Mouse (Mus musculus) brain, embryonic 14.5 days (tissue): Measurements from ENCODE around the gene Klf7. TPM values are rescaled to one million over a fixed set of nuclear protein-coding genes. Genes with fewer than 3 reads are reported as not detected.
A peak's percentile ranks its signal among the peaks of the same experiment; 100 is the strongest.

Source experiments
- DNase-seq: peaks from one replicate; pipeline ENCODE4 v3.0.0-alpha.2; 2011; ENCODE audit warnings: low read depth
- CTCF ChIP-seq: fragments of 200-500 bp; IDR thresholded peaks from 2 replicates; pipeline ENCODE4 v1.5.1; 2012; ENCODE audit warnings: inconsistent platforms, mild to moderate bottlenecking, moderate library complexity, borderline replicate concordance; ENCODE audit not compliant: insufficient read depth, insufficient read length; ENCODE audit errors: extremely low read depth
- POLR2A ChIP-seq: fragments of 200-500 bp; IDR thresholded peaks from 2 replicates; pipeline ENCODE4 v1.6.1; 2012; ENCODE audit warnings: mild to moderate bottlenecking, inconsistent platforms, borderline replicate concordance; ENCODE audit not compliant: poor library complexity, insufficient read depth, insufficient read length, severe bottlenecking; ENCODE audit errors: extremely low read depth
- polyA plus RNA-seq: library from polyadenylated mRNA; depleted of rRNA; stranded (reverse); fragments of >200 nt; gene quantifications from 2 replicates; pipeline ENCODE4 v1.2.3, GENCODE M21; 2012

Klf7 gene
- polyA plus RNA-seq, 1 experiment, result 42.7 TPM

DNA sequence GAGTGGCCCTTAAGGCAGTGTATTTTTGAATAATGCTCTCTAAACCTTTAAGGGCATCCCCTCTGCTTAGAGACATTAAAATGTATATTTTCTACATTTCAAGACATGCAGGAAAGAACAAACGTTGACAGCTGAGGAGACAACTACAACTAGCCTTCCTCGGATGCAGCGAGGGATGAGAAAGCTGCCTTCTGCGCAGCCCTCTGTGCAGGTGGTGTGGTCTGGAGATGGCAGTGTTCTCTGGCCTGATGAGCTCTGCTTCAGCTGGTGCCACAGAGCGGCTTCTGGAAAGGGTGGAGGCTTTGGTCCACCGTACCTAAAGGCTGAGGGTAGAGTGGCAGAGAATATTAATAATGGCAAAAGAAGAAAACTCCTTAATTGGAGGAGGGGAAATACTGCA is 120.0 kb downstream of the Klf7 start:
- no peak for TF ChIP-seq CTCF
- TF ChIP-seq POLR2A, result no peak

DNA sequence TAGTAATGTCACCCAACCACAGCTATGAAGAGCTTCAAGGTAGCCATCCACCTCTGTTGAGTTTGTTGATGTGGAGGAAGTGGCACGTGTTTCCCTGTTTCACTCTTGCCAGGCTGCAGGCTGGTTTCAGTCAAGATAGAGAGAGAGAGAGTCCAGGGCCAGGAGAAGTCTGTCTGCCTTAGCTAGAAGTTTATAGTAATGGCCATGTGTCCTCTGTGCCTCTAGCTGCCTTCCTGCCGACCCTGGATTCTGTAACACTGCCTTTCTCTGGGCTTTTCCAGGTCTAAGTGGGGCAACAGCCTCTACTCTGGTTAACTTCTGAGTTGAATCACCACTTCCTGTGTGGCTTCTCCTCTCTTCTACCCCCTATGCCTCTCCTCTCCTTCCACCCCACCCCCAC is 121.5 kb downstream of the Klf7 start:
- TF ChIP-seq CTCF, result no peak
- TF ChIP-seq POLR2A, result no peak
- DNase-seq, result no peak

More for the DNA sequence above, 120.0 kb downstream of the Klf7 start:
- no peak for DNase-seq

DNA sequence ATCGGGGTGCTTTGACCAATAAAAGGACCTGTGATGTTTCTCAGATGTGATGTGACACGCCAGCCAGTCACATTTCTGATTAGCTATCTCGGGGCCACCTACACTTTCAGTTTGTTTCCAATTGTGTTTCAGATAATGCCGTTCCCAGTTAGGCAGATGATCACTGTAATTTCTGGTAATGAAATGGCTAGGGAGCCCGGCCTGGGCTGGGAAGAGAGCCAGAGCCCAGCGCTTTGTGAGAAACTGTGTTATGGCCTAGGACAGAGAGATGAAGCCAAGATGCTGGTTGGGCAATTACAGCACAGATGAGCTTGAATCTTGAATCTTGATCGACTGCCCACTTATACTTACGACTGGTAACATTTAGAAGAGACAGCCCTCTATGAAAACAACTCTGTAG is 122.6 kb downstream of the Klf7 start:
- DNase-seq, result peak; percentile 75
- TF ChIP-seq CTCF (no peak), POLR2A (no peak)

DNA sequence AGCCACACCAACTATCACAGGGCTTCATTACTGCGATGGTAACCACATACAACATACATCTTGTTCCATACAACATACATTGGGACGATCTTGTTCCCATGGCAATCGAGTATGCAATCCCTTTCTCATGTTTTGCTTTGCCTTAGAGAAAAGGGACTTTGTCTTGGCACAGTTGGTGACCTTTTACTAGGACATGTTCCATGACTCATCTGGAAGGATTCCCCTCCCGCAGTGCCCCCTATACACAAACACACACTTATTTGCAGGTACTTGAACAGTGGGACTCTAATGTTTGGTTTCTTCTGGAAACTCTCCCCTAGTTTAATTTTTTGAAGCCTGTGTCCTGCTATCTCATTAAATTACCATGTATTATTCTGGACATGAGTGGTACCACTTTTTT is 123.2 kb downstream of the Klf7 start:
- DNase-seq, result no peak
- TF ChIP-seq POLR2A, result no peak
- no peak for TF ChIP-seq CTCF

DNA sequence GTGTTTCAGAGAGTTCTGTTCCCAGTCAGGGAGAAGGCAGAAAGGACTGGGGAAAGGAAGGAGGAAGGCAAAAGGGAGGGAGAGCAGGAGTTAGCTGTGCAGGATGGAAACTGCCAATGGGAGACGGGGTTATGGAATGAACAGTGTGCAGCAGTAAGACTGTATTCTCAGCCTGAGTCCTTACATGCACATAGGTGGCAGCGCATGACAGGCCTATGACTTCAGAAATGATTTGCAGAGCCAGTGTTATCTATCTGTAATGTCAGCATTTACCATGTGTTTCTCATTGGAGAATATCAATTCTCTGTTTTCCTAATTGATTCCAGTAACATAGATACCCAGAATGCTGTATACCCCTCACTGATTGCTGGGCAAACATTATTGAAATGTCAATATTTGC is 123.9 kb downstream of the Klf7 start:
- TF ChIP-seq CTCF (no peak), POLR2A (no peak)
- DNase-seq, result peak; percentile 51

DNA sequence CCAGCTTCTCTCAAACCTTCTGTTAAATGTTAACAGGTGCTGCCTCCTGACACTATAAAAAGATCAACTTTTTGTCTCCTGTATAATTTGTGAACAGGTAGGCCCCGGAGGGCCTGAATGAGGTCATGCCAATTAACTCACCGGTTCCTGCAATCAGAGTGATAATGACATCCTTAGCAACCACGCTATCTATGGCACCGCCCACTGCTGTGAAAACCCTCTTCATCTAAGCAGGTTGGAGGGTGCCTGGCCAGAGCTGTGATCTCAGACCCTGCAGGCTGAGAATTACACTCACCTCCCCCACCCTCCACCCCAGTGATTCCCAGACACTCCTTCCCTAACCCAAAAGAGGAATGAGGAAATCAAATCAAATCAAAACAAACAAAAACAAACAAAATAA is 126.3 kb downstream of the Klf7 start:
- DNase-seq, result no peak
- no peak for TF ChIP-seq POLR2A

DNA sequence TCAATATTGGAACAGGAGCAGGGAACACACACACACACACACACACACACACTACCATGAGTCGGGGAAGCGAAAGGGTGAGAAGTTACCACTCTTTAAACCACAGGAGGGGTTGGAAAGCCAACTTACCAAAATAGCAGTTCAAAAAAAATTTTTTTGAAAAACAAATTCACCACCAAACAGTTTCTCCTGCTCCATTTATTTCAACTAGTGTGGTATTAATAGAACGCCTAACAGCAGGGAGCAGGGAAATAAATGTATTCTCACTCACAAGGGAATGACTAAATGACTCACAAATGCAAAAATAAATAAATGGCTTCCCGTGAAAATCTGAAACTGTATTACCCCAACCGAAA is 127.0 kb downstream of the Klf7 start:
- peak; percentile 43 for DNase-seq
- no peak for TF ChIP-seq POLR2A
- no peak for TF ChIP-seq CTCF

DNA sequence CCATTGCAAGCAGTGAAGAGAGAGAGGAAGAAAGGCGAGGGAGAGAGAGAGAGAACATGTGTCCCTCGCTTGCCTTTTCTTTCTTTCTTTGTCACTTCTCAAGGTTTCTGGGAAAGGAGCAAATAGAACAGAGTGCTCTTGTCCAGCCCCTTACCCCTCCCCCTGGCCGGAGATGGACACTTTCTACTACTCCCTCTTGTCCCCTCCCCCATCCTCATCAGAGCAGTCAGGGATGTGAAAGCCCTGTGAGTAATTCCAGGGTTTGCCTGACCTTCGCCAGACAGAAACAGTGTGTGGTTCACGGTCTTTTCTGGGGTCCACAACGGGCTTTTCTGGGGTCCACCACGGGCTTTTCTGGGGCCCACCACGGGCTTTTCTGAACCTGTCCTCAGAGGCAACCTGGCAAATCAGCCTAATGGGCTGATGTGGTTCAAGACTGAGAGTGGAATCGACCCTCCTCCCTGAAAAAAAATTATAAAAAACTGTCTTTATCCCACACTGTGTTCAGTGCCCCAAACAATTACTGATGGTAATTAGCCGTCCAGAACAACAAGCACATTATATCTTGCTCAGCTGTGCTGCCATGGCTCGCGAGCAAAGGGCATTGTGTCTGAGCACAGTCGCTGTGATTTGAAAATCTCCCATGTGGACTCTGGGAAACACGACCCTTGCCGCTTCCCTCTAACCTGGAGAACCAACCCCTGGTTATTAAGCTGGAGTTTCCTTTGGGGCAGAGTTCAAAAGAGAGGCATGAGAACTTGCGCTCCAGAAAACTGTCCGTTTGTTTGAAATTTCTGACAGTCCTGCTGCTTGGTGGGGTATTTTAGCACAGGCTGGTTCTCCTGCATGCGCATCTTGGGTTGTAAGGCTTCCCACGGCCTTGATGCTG is 127.6 kb downstream of the Klf7 start:
- peak; percentile 90 for DNase-seq
- no peak for TF ChIP-seq CTCF
- TF ChIP-seq POLR2A, result no peak

DNA sequence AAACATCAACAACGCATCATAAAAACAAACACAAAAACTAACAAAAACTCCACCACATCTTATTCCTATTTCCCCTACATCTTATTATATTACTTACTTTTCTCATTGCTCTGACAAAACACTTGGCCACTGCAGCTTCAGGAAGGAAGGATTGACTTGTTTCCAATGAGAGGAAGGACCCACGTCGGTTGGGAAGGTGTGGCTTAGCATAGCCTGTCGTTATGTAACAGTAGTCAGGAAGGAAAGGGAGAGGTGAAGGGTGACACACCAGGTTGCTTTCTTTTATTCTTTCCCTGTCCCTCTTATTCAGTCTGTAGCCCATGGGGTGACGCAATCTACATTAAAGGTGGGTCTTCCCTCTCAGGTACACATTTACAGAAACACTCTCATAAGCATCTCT is 129.6 kb downstream of the Klf7 start:
- DNase-seq, result no peak

DNA sequence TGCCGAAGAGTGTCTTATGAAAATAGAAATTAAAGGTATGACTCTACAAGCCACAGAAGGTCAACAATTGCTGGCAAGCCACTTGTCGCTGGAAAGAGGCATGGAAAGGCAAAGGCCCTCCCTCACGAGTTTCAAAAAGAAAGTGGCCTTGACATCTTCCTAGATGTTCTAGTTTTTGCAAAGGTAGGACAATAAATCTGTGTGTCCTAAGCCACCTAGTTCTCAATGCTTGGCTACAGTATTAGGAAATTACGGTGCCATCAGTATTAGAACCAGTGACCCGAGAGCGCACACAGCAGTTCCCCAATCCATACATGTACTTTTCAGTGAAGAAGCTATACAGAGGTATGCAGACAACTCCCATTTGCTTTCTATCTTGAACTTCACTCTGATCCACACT is 131.7 kb downstream of the Klf7 start:
- DNase-seq, result no peak
- no peak for TF ChIP-seq POLR2A
- no peak for TF ChIP-seq CTCF

More for the DNA sequence above, 129.6 kb downstream of the Klf7 start:
- TF ChIP-seq POLR2A (no peak), CTCF (no peak)

DNA sequence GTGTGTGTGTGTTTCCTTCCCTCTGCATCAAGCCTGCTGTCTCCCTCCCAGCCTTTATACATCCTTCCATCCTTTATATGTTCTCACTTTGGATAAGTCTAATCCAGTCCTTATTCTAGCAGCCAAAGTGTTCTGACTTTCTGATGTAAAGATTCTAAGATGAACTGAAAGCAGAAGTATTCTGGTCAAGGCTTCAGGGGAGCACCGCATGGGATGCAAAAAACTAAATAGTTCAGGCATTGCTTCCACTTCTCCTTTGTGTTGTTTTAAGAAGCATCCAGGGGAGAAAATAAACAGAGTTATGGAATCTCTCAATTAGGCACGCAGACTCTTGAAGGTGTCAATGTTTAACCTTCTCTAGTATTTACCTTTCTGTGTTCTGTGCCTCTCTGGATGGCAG is 141.3 kb downstream of the Klf7 start:
- TF ChIP-seq CTCF (no peak), POLR2A (no peak)
- DNase-seq, result no peak
